Mouse (Mus musculus) left cerebral cortex, adult 11 months (tissue): ENCODE results near the gene Qprt.
A peak's percentile ranks its signal among the peaks of the same experiment; 100 is the strongest.

Experiments used
- DNase-seq: peaks from one replicate; pipeline ENCODE4 v3.0.0; 2022; ENCODE audit warnings: low spot score

The Qprt gene

DNA sequence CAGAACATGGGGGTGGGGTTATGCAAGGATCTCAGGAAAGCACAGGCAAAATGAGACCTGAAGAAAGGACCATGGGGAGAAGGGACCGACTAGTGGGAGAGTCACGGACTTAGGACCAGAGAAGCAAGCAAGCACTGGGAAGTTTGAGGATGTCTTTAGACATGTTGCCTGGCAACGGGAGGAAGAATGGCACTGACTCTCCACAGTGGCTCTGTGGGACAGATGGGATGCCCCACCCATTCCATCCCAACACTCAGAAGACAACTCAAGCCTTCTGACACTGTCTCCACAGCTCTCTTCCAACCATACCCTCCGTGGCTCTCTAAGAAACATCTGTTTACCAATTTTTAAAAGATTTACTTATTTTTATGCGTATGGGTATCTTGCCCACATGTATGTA is 11.1 kb upstream of the Qprt start:
- DNase-seq, result no peak

DNA sequence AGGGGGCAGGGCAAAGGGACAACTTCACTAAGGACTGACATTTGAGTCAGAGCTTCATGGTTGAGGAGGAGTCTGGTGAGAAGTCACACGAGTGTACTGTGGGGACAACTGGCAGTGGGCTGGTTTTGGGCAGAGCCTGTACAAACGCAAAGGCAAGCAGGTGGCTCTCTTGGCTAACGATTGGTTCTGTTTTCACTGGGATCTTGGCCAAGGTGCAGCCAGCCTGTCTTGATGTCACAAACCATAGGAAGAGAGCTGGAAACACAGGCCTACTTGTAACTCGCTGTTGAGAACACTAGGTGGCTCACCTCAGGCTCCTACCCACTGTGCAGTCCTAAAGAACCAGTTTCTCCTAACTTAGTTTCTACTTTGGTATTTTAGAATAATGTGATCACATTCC is 7.6 kb upstream of the Qprt start:
- no peak for DNase-seq

GRCm38 (mm10) chr7:127121061-127121910 is 740 bp downstream of the Qprt start:
- no peak for DNase-seq

DNA sequence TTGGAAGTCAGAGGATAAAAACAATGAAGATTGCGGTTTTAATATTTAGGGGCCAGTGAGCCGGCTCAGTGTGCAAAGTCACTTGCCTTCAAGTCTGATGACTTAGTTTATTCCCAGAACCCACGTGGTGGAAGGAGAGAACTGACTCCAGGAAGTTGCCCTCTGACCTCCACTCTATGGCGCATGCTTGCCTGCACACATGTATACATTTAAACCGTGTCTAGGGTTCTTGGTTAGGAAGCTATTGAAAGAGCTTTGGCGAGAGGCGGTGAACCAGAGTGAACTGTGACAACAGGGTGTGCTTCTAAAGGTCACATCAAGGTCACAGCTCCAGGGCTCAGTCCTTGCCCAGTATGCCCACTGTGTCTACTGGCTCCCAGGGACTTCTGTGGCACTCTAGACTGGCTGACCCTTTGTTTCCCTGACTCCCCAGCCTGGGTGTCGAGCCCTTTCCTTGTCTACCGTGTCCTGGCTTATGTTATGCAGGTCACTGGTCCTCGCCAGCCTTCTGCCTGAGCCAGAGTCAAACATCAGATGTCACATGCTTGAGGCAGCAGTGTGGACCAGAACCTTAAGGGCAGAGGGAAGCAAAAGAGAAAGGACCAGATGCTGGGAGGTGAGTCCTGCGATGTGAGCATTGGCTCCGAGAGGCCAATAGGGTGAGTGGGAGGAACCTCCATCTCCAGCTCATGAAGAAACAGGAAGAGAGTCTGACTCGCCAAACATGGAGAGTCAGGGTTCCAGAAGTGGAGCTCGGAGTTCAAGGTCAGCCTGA is 3.2 kb downstream of the Qprt start:
- DNase-seq, result no peak

DNA sequence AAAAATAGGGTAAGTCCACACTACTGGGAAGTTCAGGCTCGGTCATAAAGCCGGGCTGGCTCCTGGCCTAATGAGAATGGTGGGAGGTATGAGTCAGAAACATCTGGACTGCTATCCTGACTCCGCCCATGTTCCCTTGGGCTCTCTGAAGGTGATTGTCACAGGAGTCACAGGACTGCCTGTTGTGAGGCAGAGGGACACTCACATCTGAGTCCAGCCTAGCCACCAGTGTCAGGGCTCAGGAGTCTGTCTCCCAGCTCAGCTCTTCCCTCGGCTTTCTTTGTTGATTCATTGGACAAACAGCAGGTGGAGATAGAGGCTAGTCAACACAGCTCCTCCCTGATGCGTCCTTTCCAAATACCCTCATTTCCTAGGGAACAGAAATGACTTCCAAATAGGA is 4.1 kb downstream of the Qprt start:
- no peak for DNase-seq

- DNase-seq, result no peak
These were observed 5.6 kb downstream of the Qprt start for GRCm38 (mm10) chr7:127116331-127116935.

DNA sequence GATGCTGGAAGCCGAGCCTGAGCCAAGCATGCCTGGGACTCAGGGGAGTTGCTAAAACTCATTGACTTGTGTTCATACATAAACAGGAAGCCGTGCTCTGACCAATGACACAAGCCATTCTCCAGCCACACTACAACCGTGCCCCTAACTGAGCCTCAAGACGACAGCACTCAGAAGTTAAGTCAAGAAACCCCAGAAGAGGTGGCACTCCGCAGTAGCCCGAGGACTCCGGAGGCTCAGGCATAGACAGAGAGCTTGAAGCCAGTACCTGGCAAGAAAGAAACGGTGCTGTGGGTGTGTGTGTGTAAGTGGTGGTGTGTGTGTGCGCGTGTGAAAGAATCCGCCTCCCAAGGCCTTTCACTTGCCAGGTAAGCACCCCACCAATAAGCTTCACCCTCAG is 7.1 kb downstream of the Qprt start:
- DNase-seq, result no peak

DNA sequence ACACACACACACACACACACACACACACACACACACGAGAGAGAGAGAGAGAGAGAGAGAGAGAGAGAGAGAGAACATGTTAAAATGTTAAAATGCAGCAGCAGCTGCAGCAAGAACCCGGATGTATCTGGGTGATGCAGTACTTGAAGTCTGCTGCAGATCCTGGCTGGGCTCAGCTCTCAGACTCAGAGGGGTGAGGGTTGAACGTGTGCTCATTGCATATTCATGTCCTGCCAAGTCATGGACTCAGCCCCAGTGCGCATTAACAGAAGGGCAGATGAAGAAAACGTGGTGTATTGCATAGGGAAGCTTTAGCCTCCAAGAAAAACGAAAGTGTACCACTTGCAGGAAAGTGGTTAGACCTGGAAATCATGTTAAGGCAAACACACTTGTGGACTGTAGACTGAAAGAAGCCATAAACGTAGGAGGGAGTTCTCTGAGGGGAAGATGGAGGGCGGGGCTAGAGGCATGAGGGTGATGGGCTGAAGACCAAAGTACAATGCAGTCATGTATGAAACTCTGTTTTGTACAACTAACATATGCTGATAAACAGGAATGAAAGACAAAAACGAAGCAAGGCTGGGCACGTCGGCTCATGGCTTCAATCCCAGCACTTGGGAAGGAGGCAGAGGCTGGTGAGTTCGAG is 8.3 kb downstream of the Qprt start:
- DNase-seq, result no peak

DNA sequence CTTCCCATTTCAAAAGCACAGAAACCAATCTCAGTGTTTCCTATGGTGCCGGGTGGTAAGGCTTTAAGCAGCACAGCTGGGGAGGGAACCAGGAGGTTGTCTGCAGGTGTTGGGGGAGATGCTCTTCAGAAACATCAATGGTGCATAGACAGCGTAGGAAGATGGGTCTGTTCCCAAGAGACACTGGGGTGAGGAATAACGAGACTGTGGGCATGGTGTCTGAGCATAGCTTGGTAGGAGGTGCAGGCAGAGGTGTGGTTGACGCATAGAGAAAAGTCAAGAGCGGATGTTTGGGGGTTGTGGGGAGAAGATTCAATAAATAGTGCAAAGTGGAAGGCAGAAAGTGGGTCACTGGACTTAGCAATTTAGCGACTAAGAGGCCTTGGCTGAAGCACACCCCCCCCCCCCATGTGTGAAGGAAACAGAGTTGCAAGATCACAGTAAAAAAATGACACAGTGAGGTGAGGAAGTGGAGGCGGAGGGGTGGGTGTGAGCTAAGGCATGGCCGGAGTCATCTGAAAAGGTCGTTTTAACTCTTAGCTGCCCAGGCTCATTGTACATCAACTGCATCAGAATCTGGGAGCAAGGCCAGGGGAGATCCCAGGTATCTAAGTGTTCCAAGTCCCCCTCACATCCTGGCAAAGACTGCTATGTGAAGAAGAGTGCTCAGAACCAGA is 9.0 kb downstream of the Qprt start:
- no peak for DNase-seq

GRCm38 (mm10) chr7:127112251-127112841 is 9.7 kb downstream of the Qprt start:
- no peak for DNase-seq

DNA sequence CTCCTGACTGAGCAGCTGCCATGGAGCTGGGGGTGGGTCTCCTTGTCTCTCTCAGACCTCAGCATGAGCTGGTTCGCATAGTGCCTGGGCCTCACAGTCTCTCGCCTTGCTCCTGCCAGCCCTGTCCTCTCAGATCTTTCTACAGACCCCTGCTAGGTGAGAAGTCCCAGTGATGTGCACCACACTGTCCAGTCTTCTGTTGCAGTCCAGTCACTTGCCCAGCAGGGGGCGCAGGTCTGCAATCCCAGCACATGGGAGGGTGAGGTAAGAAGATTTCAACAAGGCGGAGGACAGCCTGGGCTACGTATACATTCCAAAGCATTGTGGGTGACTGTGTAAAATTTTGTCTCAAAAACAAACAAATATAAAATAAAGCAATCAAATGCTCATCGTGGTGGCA is 10.6 kb downstream of the Qprt start:
- DNase-seq, result no peak

GRCm38 (mm10) chr7:127110239-127111007 is 11.6 kb downstream of the Qprt start:
- peak; percentile 50 for DNase-seq

- DNase-seq, result no peak
These were observed 16.5 kb downstream of the Qprt start for GRCm38 (mm10) chr7:127105551-127105950.

- DNase-seq, result peak; percentile 80
These were observed 17.3 kb downstream of the Qprt start for GRCm38 (mm10) chr7:127104560-127105332.

DNA sequence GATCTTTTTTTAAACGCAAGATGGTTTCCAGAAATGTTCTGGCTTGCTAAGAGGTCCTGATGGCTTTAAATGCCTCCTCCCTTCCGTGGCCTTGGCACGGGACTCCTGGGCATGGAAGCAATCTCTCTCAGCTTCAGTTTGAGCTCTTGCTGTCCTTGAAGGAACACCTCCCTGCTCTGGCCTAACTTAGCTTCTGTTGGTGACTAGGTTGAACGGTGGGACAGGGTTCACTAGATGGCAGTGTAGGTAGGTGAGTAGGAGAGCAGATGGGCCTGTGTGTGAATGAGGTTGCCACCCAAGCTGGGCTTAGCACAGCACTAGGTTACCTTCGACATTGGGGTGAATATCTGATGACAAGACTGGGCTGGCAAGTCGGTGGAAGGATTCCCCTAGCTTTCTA is 18.1 kb downstream of the Qprt start:
- DNase-seq, result no peak

GRCm38 (mm10) chr7:127102148-127102547 is 19.9 kb downstream of the Qprt start:
- no peak for DNase-seq

- no peak for DNase-seq
These were observed 20.5 kb downstream of the Qprt start for GRCm38 (mm10) chr7:127101451-127102016.

GRCm38 (mm10) chr7:127099528-127099927 is 22.5 kb downstream of the Qprt start:
- DNase-seq, result no peak

GRCm38 (mm10) chr7:127098950-127099349 is 23.1 kb downstream of the Qprt start:
- DNase-seq, result no peak

DNA sequence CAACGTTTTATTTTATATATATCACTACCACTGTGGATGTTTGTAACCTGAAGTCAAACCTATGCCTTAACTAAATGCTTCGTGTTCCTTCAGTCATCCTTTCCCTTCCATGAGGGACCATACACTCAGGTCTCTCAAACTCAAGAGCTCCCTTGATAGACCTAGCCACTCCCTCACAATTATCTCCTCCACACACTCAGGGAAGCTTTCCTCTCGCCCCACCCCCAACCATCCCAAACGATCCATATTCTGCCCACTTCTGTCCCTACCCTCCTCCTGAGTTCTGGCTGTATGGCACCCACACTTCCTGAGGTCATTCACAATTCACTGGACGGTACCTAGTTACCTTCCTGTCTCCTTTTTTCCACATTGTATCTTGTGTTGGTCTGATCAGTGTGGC is 23.5 kb downstream of the Qprt start:
- DNase-seq, result no peak
